Mouse (Mus musculus) spleen, postnatal 14 days (tissue): ENCODE results near the gene Pdcd2.
"Not testable (repeated sequence)": the region's sequence is repeated elsewhere in the genome, so short reads cannot be mapped to it uniquely, and the experiment has no call there.

Experiments
- DNase-seq, 2 experiments: peaks; one replicate each; pipeline ENCODE4 v3.0.0; 2021 to 2022; ENCODE audit warnings: low spot score in 2 of 2

The Pdcd2 gene

GRCm38 (mm10) chr17:15526986-15527810, at the start of gene Pdcd2:
Gene Pdcd2, minus strand, starts transcription at chr17:15527301.
- peak; percentile 89 to 94 for DNase-seq

GRCm38 (mm10) chr17:15575056-15575455, 48.0 kb upstream of the Pdcd2 start:
- no peak for DNase-seq

- no peak for DNase-seq
Observed at GRCm38 (mm10) chr17:15566908-15567307, 39.8 kb upstream of the Pdcd2 start.

GRCm38 (mm10) chr17:15564928-15565300, 37.8 kb upstream of the Pdcd2 start:
- no peak for DNase-seq

GRCm38 (mm10) chr17:15564014-15564927, 37.2 kb upstream of the Pdcd2 start, which contains the start of gene Prdm9:
Gene Prdm9, minus strand, starts transcription at chr17:15564354.
- peak; percentile 98 to 99 for DNase-seq

- DNase-seq = no peak
Observed at GRCm38 (mm10) chr17:15559946-15560345, 32.8 kb upstream of the Pdcd2 start.

GRCm38 (mm10) chr17:15549713-15550112, 22.6 kb upstream of the Pdcd2 start:
- DNase-seq = no peak

GRCm38 (mm10) chr17:15546440-15546839, 19.3 kb upstream of the Pdcd2 start:
- no peak for DNase-seq

GRCm38 (mm10) chr17:15543868-15544267, 16.8 kb upstream of the Pdcd2 start:
- not testable (repeated sequence) for DNase-seq

- DNase-seq = no peak
Observed at GRCm38 (mm10) chr17:15540309-15540708, 13.2 kb upstream of the Pdcd2 start.

GRCm38 (mm10) chr17:15536457-15536904, 9.4 kb upstream of the Pdcd2 start:
- DNase-seq = no peak

GRCm38 (mm10) chr17:15535943-15536342, 8.8 kb upstream of the Pdcd2 start:
- no peak for DNase-seq

- no peak for DNase-seq
Observed at GRCm38 (mm10) chr17:15535162-15535800, 8.2 kb upstream of the Pdcd2 start.

GRCm38 (mm10) chr17:15530141-15530540, 3.0 kb upstream of the Pdcd2 start:
- peak in 1 of 2 experiments; percentile 38 for DNase-seq

GRCm38 (mm10) chr17:15528887-15529286, 1.8 kb upstream of the Pdcd2 start:
- DNase-seq = no peak

GRCm38 (mm10) chr17:15527811-15528136, 673 bp upstream of the Pdcd2 start:
- no peak for DNase-seq

GRCm38 (mm10) chr17:15526304-15526703, 797 bp downstream of the Pdcd2 start:
- peak in 1 of 2 experiments; percentile 5 for DNase-seq

- no peak for DNase-seq
Observed at GRCm38 (mm10) chr17:15518766-15519165, 8.3 kb downstream of the Pdcd2 start.

- DNase-seq = no peak
Observed at GRCm38 (mm10) chr17:15518186-15518585, 8.9 kb downstream of the Pdcd2 start.

- no peak for DNase-seq
Observed at GRCm38 (mm10) chr17:15517776-15518175, 9.3 kb downstream of the Pdcd2 start.

GRCm38 (mm10) chr17:15510694-15511093, 16.4 kb downstream of the Pdcd2 start:
- DNase-seq = no peak
